Mouse (Mus musculus): Measurements from ENCODE around the gene Foxn2.

DNA sequence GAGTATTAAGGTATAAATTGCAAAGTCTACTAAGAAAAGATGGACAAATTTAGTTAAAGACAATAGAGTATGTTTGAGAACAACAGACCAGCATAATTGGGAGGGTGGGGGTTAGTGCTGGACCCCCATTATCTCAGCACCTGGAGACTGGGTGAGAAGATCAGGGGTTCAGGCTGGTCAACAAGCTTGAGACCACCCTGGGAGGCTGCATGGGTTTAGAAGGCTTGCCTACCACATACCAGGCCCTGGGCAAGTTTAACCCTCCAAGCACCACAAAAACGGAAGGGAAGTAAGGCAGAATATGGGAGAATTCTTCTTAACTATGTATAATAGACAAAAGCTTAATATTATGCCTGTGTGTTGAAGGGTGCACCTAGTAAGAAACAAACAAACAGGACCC lies 44.4 kb downstream of the Foxn2 start:
- no peak for TF ChIP-seq CTCF (IDR thresholded peaks at IDR 0.05; ENCODE audit: low read depth)
- no peak for TF ChIP-seq EP300 (IDR thresholded peaks at IDR 0.05; ENCODE audit: low read depth)

Data from heart, postnatal 0 days (tissue).